Mouse (Mus musculus) lung, adult 18-20 months (tissue): Measurements from ENCODE around the gene March9.
"Not testable (repeated sequence)": the region's sequence is repeated elsewhere in the genome, so short reads cannot be mapped to it uniquely, and the experiment has no call there.

Experiments
- DNase-seq, 2 experiments: peaks; one replicate each; pipeline ENCODE4 v3.0.0; 2022; ENCODE audit warnings: mixed read lengths in 2 of 2

March9 gene

GRCm38 (mm10) chr10:127079665-127080391 lies 19.8 kb upstream of the March9 start:
- no peak for DNase-seq

- no peak for DNase-seq
These were observed 18.9 kb upstream of the March9 start for GRCm38 (mm10) chr10:127078677-127079575.

GRCm38 (mm10) chr10:127078001-127078676 lies 18.2 kb upstream of the March9 start:
- DNase-seq = no peak

- DNase-seq = no peak
These were observed 17.5 kb upstream of the March9 start for GRCm38 (mm10) chr10:127077515-127077914.

GRCm38 (mm10) chr10:127076082-127076481 lies 16.1 kb upstream of the March9 start:
- DNase-seq = no peak

GRCm38 (mm10) chr10:127075651-127076050 lies 15.7 kb upstream of the March9 start:
- no peak for DNase-seq

GRCm38 (mm10) chr10:127075080-127075479 lies 15.1 kb upstream of the March9 start, which contains the start of gene Agap2:
TSS of gene Agap2 (plus strand) at chr10:127075284.
- DNase-seq = peak in 1 of 2 experiments; percentile 53

GRCm38 (mm10) chr10:127073981-127074380 lies 14.0 kb upstream of the March9 start:
- DNase-seq = no peak

- DNase-seq = not testable (repeated sequence)
These were observed 13.0 kb upstream of the March9 start for GRCm38 (mm10) chr10:127072969-127073368.

GRCm38 (mm10) chr10:127072270-127072669 lies 12.3 kb upstream of the March9 start:
- DNase-seq = not testable (repeated sequence)

- DNase-seq = no peak
These were observed 11.2 kb upstream of the March9 start for GRCm38 (mm10) chr10:127071203-127071602.

GRCm38 (mm10) chr10:127070190-127071121 lies 10.5 kb upstream of the March9 start, which contains the start of gene Tspan31:
TSS of gene Tspan31 (minus strand) at chr10:127070264.
- DNase-seq = peak; percentile 94 to 96

- no peak for DNase-seq
These were observed 9.6 kb upstream of the March9 start for GRCm38 (mm10) chr10:127069281-127070189.

GRCm38 (mm10) chr10:127068360-127069038 lies 8.5 kb upstream of the March9 start:
- no peak for DNase-seq

GRCm38 (mm10) chr10:127066519-127067018 lies 6.6 kb upstream of the March9 start:
- DNase-seq = no peak

GRCm38 (mm10) chr10:127065981-127066380 lies 6.0 kb upstream of the March9 start:
- DNase-seq = no peak

- DNase-seq = no peak
These were observed 4.2 kb upstream of the March9 start for GRCm38 (mm10) chr10:127063913-127064870.

GRCm38 (mm10) chr10:127063239-127063872 lies 3.4 kb upstream of the March9 start, which contains the start of gene Cdk4:
TSS of gene Cdk4 (plus strand) at chr10:127063534.
- peak; percentile 98 for DNase-seq
